Mouse (Mus musculus) embryo, embryonic 11.5 days (tissue): ENCODE measurements around the gene Mettl11b.

Experiments used
- DNase-seq: peaks from one replicate; pipeline ENCODE4 v3.0.0-alpha.2; 2012; ENCODE audit warnings: low read depth, low spot score

The Mettl11b gene

GRCm38 (mm10) chr1:163656432-163656831 lies 68.6 kb downstream of the Mettl11b start:
- DNase-seq: no peak
